Mouse (Mus musculus): ENCODE measurements at regions not wholly inside any gene's neighbourhood (a gene's known extent, or its start where the extent isn't known, plus 50 kb on each side); places are given as distances from the start of the nearest gene placed in this dataset.
"Not testable (repeated sequence)": the region's sequence is repeated elsewhere in the genome, so short reads cannot be mapped to it uniquely, and the experiment has no call there.

GRCm38 (mm10) chr5:3223819-3224218 is 117.5 kb upstream of the Cdk6 start:
- not testable (repeated sequence) for H3K4me1 ChIP-seq (ENCODE audit: control insufficient read depth, insufficient read depth, low read length); H3K27ac ChIP-seq (replicated peaks; ENCODE audit: low read depth, low read length); H3K27me3 ChIP-seq (ENCODE audit: control insufficient read depth, insufficient read depth, low read length); H3K9ac ChIP-seq (replicated peaks; ENCODE audit: low read length); ATAC-seq (ENCODE audit: low FRiP score, low TSS enrichment); H3K4me2 ChIP-seq (ENCODE audit: low read length); H3K4me3 ChIP-seq (replicated peaks; ENCODE audit: low read depth, low read length); H3K36me3 ChIP-seq (ENCODE audit: control insufficient read depth, insufficient read depth, low read length); H3K9me3 ChIP-seq (ENCODE audit: control insufficient read depth, low read length)
- WGBS, result 86% methylated on average over 4 of the region's 4 CpGs
- DNase-seq, result peak; percentile 40

DNA sequence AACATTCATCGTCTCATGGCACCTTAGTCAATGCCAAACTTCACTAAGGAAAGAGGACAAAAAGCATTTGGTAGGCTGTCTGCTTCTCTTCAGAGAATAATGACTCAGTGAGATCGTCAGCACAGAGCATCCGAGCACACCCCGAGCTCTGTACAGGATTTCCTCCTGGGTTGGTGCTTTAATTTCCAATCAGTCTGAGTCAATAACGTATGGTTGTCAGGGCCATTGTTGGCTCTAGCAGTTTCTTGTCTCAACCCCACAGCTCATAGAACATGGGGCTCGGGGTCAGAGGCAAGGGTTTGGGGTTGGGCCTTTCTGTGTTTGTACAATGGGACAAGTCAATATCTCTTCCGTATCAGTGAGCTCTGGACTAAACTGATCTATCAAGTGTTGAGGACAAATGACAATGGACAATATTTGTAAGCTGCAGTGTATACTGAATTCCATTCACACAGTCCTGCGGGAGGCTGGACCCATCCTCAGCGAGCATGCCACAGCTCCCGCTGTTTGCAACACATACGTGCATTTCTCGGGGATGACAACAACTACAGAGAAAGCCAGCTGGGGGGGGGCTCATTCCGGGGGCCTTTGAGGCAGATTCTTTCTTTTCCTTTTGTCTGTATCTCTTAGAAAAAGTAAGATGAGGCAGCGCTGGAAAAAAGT is 116.8 kb upstream of the Cdk6 start:
- not testable (repeated sequence) for H3K27ac ChIP-seq (replicated peaks; ENCODE audit: low read depth, low read length); H3K36me3 ChIP-seq (ENCODE audit: control insufficient read depth, insufficient read depth, low read length); H3K4me2 ChIP-seq (ENCODE audit: low read length); H3K9me3 ChIP-seq (ENCODE audit: control insufficient read depth, low read length); DNase-seq; H3K27me3 ChIP-seq (ENCODE audit: control insufficient read depth, insufficient read depth, low read length); H3K4me1 ChIP-seq (ENCODE audit: control insufficient read depth, insufficient read depth, low read length); H3K9ac ChIP-seq (replicated peaks; ENCODE audit: low read length); H3K4me3 ChIP-seq (replicated peaks; ENCODE audit: low read depth, low read length); ATAC-seq (ENCODE audit: low FRiP score, low TSS enrichment)
- WGBS, result 70% methylated on average over 14 of the region's 14 CpGs

DNA sequence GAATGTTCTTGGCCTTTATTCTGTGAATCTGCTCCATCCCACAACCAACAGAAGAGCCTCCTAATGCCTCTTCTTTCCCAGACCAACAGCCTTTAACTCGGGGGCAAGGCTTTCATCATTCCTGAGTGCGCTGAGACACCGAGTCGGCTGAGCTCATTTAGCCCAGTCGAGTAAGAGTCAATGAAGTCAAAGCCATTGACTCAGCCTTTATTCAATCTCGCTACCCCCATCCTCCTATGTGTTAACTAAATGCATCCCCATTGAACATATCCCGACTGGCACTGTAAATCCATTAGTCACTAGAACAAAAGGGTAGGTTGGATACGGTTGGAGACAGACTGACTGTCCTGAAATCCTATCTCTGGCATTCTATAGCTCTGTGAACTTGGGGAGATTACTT is 115.9 kb upstream of the Cdk6 start:
- H3K9ac ChIP-seq (replicated peaks; ENCODE audit: low read length); H3K4me3 ChIP-seq (replicated peaks; ENCODE audit: low read depth, low read length); DNase-seq; H3K27me3 ChIP-seq (ENCODE audit: control insufficient read depth, insufficient read depth, low read length); H3K4me2 ChIP-seq (ENCODE audit: low read length); H3K9me3 ChIP-seq (ENCODE audit: control insufficient read depth, low read length); H3K4me1 ChIP-seq (ENCODE audit: control insufficient read depth, insufficient read depth, low read length); H3K27ac ChIP-seq (replicated peaks; ENCODE audit: low read depth, low read length); ATAC-seq (ENCODE audit: low FRiP score, low TSS enrichment); H3K36me3 ChIP-seq (ENCODE audit: control insufficient read depth, insufficient read depth, low read length): not testable (repeated sequence)
- WGBS, result 54% methylated on average over 8 of the region's 8 CpGs

- H3K9me3 ChIP-seq (ENCODE audit: control insufficient read depth, low read length); H3K27me3 ChIP-seq (ENCODE audit: control insufficient read depth, insufficient read depth, low read length); H3K4me1 ChIP-seq (ENCODE audit: control insufficient read depth, insufficient read depth, low read length); DNase-seq; H3K27ac ChIP-seq (replicated peaks; ENCODE audit: low read depth, low read length); H3K4me2 ChIP-seq (ENCODE audit: low read length); ATAC-seq (ENCODE audit: low FRiP score, low TSS enrichment); H3K9ac ChIP-seq (replicated peaks; ENCODE audit: low read length); H3K36me3 ChIP-seq (ENCODE audit: control insufficient read depth, insufficient read depth, low read length); H3K4me3 ChIP-seq (replicated peaks; ENCODE audit: low read depth, low read length): not testable (repeated sequence)
- 83% methylated on average over 2 of the region's 2 CpGs for WGBS
These were observed 97.2 kb upstream of the Cdk6 start for GRCm38 (mm10) chr5:3244067-3244466.

DNA sequence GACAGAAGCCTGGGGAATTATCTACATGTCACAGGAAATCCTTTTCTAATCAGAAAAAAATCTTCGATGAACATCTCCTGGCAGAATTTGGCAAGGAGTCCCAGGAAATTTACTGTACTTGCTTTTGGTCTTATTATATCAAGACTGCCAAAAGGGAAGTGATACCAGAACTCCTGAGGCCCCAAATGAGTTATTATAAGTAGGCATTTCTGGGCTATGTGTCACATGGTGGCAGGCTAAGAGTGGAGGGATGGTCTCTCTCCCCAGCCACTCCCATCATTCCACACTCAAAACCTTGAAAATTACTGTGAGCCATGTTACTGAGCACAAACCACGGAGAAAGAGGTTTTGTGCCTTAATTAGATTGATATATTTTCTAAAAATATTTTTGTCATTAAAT is 94.0 kb upstream of the Cdk6 start:
- no peak for DNase-seq
- 80% methylated on average over 2 of the region's 2 CpGs for WGBS
- Histone ChIP-seq H3K4me2 (ENCODE audit: low read length) (no peak overlapping the region), H3K9me3 (ENCODE audit: control insufficient read depth, low read length) (no peaks in the 10 kb centered on the region), H3K4me1 (ENCODE audit: control insufficient read depth, insufficient read depth, low read length) (no peaks in the 10 kb centered on the region), H3K27me3 (ENCODE audit: control insufficient read depth, insufficient read depth, low read length) (no peaks in the 10 kb centered on the region), H3K4me3 (replicated peaks; ENCODE audit: low read depth, low read length) (no peak overlapping the region), H3K9ac (replicated peaks; ENCODE audit: low read length) (no peak overlapping the region), H3K36me3 (ENCODE audit: control insufficient read depth, insufficient read depth, low read length) (no peaks in the 10 kb centered on the region), H3K27ac (replicated peaks; ENCODE audit: low read depth, low read length) (no peak overlapping the region)
- ATAC-seq (ENCODE audit: low FRiP score, low TSS enrichment), result no peak

DNA sequence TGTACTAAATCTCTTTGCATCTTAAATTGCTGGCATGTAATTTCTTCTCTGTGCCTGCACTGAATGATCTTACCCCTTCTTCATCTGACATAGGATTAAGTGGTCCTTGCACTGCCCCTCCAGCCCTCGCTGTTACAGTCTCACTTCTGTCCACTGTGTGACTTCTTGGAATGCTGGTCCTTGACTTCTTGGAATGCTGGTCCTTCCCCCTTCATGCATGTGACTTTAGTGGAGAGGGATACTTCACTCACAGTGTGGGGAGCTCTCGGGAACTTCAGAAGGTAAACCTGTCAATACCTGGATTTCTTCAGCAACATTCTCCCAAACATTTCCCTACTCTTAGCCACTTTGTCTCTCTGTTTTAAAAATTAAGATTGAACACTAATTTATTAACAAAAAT is 91.0 kb upstream of the Cdk6 start:
- no peak for DNase-seq
- Histone ChIP-seq H3K36me3 (ENCODE audit: control insufficient read depth, insufficient read depth, low read length) (no peaks in the 10 kb centered on the region), H3K4me2 (ENCODE audit: low read length) (no peak overlapping the region), H3K9me3 (ENCODE audit: control insufficient read depth, low read length) (no peaks in the 10 kb centered on the region), H3K27ac (replicated peaks; ENCODE audit: low read depth, low read length) (no peak overlapping the region), H3K4me1 (ENCODE audit: control insufficient read depth, insufficient read depth, low read length) (no peaks in the 10 kb centered on the region), H3K4me3 (replicated peaks; ENCODE audit: low read depth, low read length) (no peak overlapping the region), H3K9ac (replicated peaks; ENCODE audit: low read length) (no peak overlapping the region), H3K27me3 (ENCODE audit: control insufficient read depth, insufficient read depth, low read length) (no peaks in the 10 kb centered on the region)
- ATAC-seq (ENCODE audit: low FRiP score, low TSS enrichment), result no peak
- WGBS, result 91% methylated on average over 2 of the region's 2 CpGs

DNA sequence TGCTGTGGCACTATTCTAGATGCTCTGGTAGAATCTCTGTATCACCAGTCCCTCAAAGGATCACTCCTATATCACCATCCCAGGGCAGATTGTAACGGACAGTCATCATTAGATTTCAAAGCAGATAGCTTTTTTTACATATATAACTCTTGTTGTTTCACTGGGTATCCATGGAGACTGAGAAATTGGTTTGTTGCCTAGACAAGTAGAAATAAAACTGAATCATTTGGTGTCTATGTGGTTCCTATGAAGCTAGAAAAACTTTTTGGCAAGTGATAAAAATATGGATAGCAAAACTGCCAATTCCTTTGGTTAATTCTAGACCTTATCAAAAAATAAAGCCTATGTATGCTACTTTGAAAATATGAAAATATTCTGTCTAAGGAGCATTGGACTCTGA is 81.0 kb upstream of the Cdk6 start:
- Histone ChIP-seq H3K36me3 (ENCODE audit: control insufficient read depth, insufficient read depth, low read length) (no peaks in the 10 kb centered on the region), H3K27ac (replicated peaks; ENCODE audit: low read depth, low read length) (no peak overlapping the region), H3K9me3 (ENCODE audit: control insufficient read depth, low read length) (no peaks in the 10 kb centered on the region), H3K4me2 (ENCODE audit: low read length) (no peak overlapping the region), H3K4me3 (replicated peaks; ENCODE audit: low read depth, low read length) (no peak overlapping the region), H3K27me3 (ENCODE audit: control insufficient read depth, insufficient read depth, low read length) (no peaks in the 10 kb centered on the region), H3K4me1 (ENCODE audit: control insufficient read depth, insufficient read depth, low read length) (no peaks in the 10 kb centered on the region), H3K9ac (replicated peaks; ENCODE audit: low read length) (no peak overlapping the region)
- ATAC-seq (ENCODE audit: low FRiP score, low TSS enrichment), result no peak
- DNase-seq, result no peak
- 72% methylated on average over 1 of the region's 1 CpGs for WGBS

DNA sequence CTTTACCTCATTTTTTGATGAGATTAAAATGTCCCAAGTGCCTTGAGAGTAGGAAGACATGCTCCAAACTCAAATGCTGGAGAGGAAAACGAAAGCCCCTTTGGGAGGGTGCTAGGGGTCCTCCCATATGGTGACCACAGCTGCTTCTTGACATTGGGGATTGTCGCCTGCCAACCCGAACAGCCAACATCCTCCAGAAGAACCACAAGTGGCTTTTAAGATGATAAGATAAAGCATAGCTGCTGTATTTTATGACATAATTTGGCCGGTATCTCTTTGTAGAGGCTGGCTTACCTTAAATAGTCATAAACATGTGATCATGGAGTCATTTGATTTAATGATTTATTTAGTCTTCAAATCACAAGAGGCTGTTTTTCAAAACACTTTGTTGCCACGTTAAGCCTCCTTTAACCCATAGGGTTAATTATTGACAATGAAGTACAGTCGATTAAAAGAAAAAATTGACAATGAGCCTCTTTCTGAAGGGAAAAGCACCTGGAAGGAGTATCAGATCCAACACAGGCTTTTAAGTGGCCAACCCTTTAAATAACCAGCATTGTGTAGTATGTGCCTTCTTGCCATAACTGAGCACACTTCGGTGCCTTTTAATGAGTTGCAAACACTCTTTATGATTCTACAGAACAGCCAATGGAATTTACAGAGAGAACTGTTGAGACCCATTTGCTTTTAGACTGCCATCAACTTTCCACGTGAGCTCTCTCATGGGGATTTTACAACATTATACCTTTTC is 76.1 kb upstream of the Cdk6 start:
- not testable (repeated sequence) for H3K36me3 ChIP-seq (ENCODE audit: control insufficient read depth, insufficient read depth, low read length); H3K9ac ChIP-seq (replicated peaks; ENCODE audit: low read length); H3K27me3 ChIP-seq (ENCODE audit: control insufficient read depth, insufficient read depth, low read length); DNase-seq; H3K4me2 ChIP-seq (ENCODE audit: low read length); H3K4me3 ChIP-seq (replicated peaks; ENCODE audit: low read depth, low read length); H3K9me3 ChIP-seq (ENCODE audit: control insufficient read depth, low read length); H3K27ac ChIP-seq (replicated peaks; ENCODE audit: low read depth, low read length); H3K4me1 ChIP-seq (ENCODE audit: control insufficient read depth, insufficient read depth, low read length); ATAC-seq (ENCODE audit: low FRiP score, low TSS enrichment)
- WGBS, result 92% methylated on average over 8 of the region's 8 CpGs

- Histone ChIP-seq H3K9ac (replicated peaks; ENCODE audit: low read length) (no peak overlapping the region), H3K27me3 (ENCODE audit: control insufficient read depth, insufficient read depth, low read length) (no peaks in the 10 kb centered on the region), H3K36me3 (ENCODE audit: control insufficient read depth, insufficient read depth, low read length) (no peaks in the 10 kb centered on the region), H3K4me3 (replicated peaks; ENCODE audit: low read depth, low read length) (no peak overlapping the region), H3K4me1 (ENCODE audit: control insufficient read depth, insufficient read depth, low read length) (no peaks in the 10 kb centered on the region), H3K27ac (replicated peaks; ENCODE audit: low read depth, low read length) (no peak overlapping the region), H3K4me2 (ENCODE audit: low read length) (no peak overlapping the region), H3K9me3 (ENCODE audit: control insufficient read depth, low read length) (no peaks in the 10 kb centered on the region)
- DNase-seq (no peak), ATAC-seq (ENCODE audit: low FRiP score, low TSS enrichment) (no peak)
- 87% methylated on average over 5 of the region's 5 CpGs for WGBS
These were observed 74.3 kb upstream of the Cdk6 start for GRCm38 (mm10) chr5:3267021-3267420.
